Comparison of ENCODE assay signal across 11 mouse cellular contexts in the genomic region with DNA sequence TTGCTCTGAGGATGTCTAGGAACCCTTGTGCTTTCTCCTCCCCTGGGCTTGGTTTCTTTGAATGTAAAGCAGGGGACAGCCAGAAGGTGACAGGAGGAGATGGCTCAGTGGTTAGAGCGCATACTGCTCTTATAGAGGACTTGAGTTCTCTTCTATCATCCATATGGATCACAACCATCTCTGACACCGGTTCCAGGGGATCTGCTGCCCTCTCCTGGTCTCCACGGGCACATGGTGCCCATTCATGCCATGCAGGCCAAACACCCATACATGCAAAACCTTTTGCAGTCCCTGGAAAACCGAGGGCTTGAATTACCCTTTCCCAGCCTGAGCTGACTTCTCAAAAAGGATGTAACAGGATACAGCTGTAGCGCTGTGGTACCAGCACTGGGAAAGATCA. TPM values are rescaled to one million over a fixed set of nuclear protein-coding genes. Genes with fewer than 3 reads are reported as not detected.
DNase-seq lines count a peak whose midpoint lies in the region; ATAC-seq and TF ChIP-seq lines count a peak whose summit lies in the region.
"Had no signal": no experiment of that assay in that cellular context is flagged by ENCODE, and none has a peak within 500 bp of the region (broad histone marks: within the 10 kb centered on the region; RNA-seq: fewer than 3 reads in every experiment).

No protein-coding gene starts in this region.

- DNase-seq in heart, postnatal 0 days (ENCODE audit: low spot score), result no peak
- DNase-seq in heart, adult 9 months (ENCODE audit: low spot score in 2 of 2), result no peak
- no peak for DNase-seq in lung, postnatal 0 days (ENCODE audit: low spot score)
- no peak for DNase-seq in lung, postnatal 4 days
- DNase-seq in MN1 (ENCODE audit: low spot score), result peak; percentile 69
- no peak for DNase-seq in urinary bladder, postnatal 14 days (ENCODE audit: low spot score)
- DNase-seq in forebrain, embryonic 10.5 days (ENCODE audit: extremely low spot score, low spot score), result no peak

- H3K9me3 ChIP-seq in heart, postnatal 0 days (replicated peaks; ENCODE audit: control insufficient read depth, low read length), result no peaks in the 10 kb centered on the region
- H3K9me3 ChIP-seq in lung, postnatal 0 days (ENCODE audit: low read length), result no peaks in the 10 kb centered on the region
- H3K9me3 ChIP-seq in forebrain, embryonic 10.5 days, result no peaks in the 10 kb centered on the region
- H3K9me3 ChIP-seq: liver, embryonic 15.5 days; stomach, embryonic 15.5 days had no signal

- H3K4me2 ChIP-seq in heart, postnatal 0 days (ENCODE audit: low read depth, low read length), result no peak overlapping the region
- H3K4me2 ChIP-seq in lung, postnatal 0 days (replicated peaks; ENCODE audit: low read depth, low read length), result no peak overlapping the region
- H3K4me2 ChIP-seq: liver, embryonic 15.5 days; stomach, embryonic 15.5 days had no signal

- peaks cover 8% of the 10 kb centered on the region; the same call in 1 of the 2 replicates for H3K4me1 ChIP-seq in heart, postnatal 0 days (ENCODE audit: control insufficient read depth, insufficient read depth)
- H3K4me1 ChIP-seq in lung, postnatal 0 days (ENCODE audit: insufficient read depth, low read depth, low read length), result peaks cover 10% of the 10 kb centered on the region; the same call in 1 of the 2 replicates
- H3K4me1 ChIP-seq in forebrain, embryonic 10.5 days, result 0 out of 2 replicates have a peak, but pooled peaks cover 2% of the 10 kb centered on the region

- TF ChIP-seq EP300 in heart, postnatal 0 days (IDR thresholded peaks at IDR 0.05; ENCODE audit: low read depth), result no peak
- TF ChIP-seq EP300 in lung, postnatal 0 days (IDR thresholded peaks at IDR 0.05), result no peak

- H3K4me3 ChIP-seq in heart, postnatal 0 days (ENCODE audit: low read depth, low read length), result no peak overlapping the region
- no peak overlapping the region for H3K4me3 ChIP-seq in lung, postnatal 0 days (ENCODE audit: low read depth, low read length)
- H3K4me3 ChIP-seq in forebrain, embryonic 10.5 days, result no peak overlapping the region
- H3K4me3 ChIP-seq: liver, embryonic 15.5 days; myocyte; stomach, embryonic 15.5 days had no signal

- no peak overlapping the region for H3K27ac ChIP-seq in heart, postnatal 0 days (ENCODE audit: low read depth)
- H3K27ac ChIP-seq in lung, postnatal 0 days (ENCODE audit: low read length), result no peak overlapping the region
- no peak overlapping the region for H3K27ac ChIP-seq in forebrain, embryonic 10.5 days
- H3K27ac ChIP-seq: liver, embryonic 15.5 days; stomach, embryonic 15.5 days had no signal

- peaks cover 84% of the 10 kb centered on the region for H3K36me3 ChIP-seq in heart, postnatal 0 days (replicated peaks; ENCODE audit: control insufficient read depth, insufficient read depth, low read length)
- H3K36me3 ChIP-seq in lung, postnatal 0 days (ENCODE audit: insufficient read depth, low read length), result peaks cover 6% of the 10 kb centered on the region; the same call in 1 of the 2 replicates
- H3K36me3 ChIP-seq in forebrain, embryonic 10.5 days (replicated peaks), result no peaks in the 10 kb centered on the region
- H3K36me3 ChIP-seq: liver, embryonic 15.5 days; stomach, embryonic 15.5 days had no signal

- ATAC-seq in heart, postnatal 0 days (ENCODE audit: insufficient read depth, low read depth), result no peak
- no peak for ATAC-seq in lung, postnatal 0 days
- ATAC-seq in megakaryocyte progenitor cell, adult 5-6 weeks (replicated peaks; ENCODE audit: poor library complexity), result peak; percentile 48; the same call in 1 of the 2 replicates

- no peaks in the 10 kb centered on the region for H3K27me3 ChIP-seq in heart, postnatal 0 days (ENCODE audit: control insufficient read depth, insufficient read depth, low read length)
- H3K27me3 ChIP-seq in lung, postnatal 0 days (replicated peaks; ENCODE audit: insufficient read depth, low read length), result no peaks in the 10 kb centered on the region
- H3K27me3 ChIP-seq in forebrain, embryonic 10.5 days (ENCODE audit: poor library complexity, severe bottlenecking), result no peaks in the 10 kb centered on the region
- H3K27me3 ChIP-seq: liver, embryonic 15.5 days; stomach, embryonic 15.5 days had no signal

- 60% methylated on average over 5 of the region's 5 CpGs for WGBS in heart, postnatal 0 days
- 61% methylated on average over 5 of the region's 5 CpGs for WGBS in lung, postnatal 0 days
- 69% methylated on average over 5 of the region's 5 CpGs for WGBS in forebrain, embryonic 10.5 days

- no peak overlapping the region for H3K9ac ChIP-seq in heart, postnatal 0 days (replicated peaks; ENCODE audit: low read depth, low read length)
- H3K9ac ChIP-seq in lung, postnatal 0 days (replicated peaks; ENCODE audit: low read depth), result no peak overlapping the region
- H3K9ac ChIP-seq: liver, embryonic 15.5 days; stomach, embryonic 15.5 days had no signal

- TF ChIP-seq CTCF in heart, postnatal 0 days (IDR thresholded peaks at IDR 0.05; ENCODE audit: low read depth), result peak; percentile 38
- peak; percentile 60 for TF ChIP-seq CTCF in lung, postnatal 0 days (IDR thresholded peaks at IDR 0.05)

RNA-seq across cellular contexts. Expression of a gene that starts 27.3 kb away (rescaled TPM):
- 275 and 304 TPM in 2 replicates for total RNA-seq in heart, postnatal 0 days (2014; rRNA removed; ENCODE audit: low replicate concordance)
- polyA plus RNA-seq in heart, postnatal 0 days (2015; fragmentation: Nextera tagmentation; extraction: Ambion mirVana), result 175 and 179 TPM in 2 replicates
- 177 and 201 TPM in 2 replicates for polyA plus RNA-seq in lung, postnatal 0 days (2015; fragmentation: Nextera tagmentation; extraction: Ambion mirVana)
- not detected in 2 replicates for total RNA-seq in megakaryocyte progenitor cell, adult 5-6 weeks (2015)
- 0.12 and 0.84 TPM in 2 replicates for total RNA-seq in megakaryocyte progenitor cell, adult 5-6 weeks (2017)
- 6.1 and 7.6 TPM in 2 replicates for polyA plus RNA-seq in forebrain, embryonic 10.5 days (2016; fragmentation: Nextera tagmentation; extraction: Ambion mirVana)

RNA-seq across cellular contexts. Expression of a gene that starts 32.0 kb away (rescaled TPM):
- 3.1 and 8.9 TPM in 2 replicates for total RNA-seq in heart, postnatal 0 days (2014; rRNA removed; ENCODE audit: low replicate concordance)
- 3.3 and 3.6 TPM in 2 replicates for polyA plus RNA-seq in heart, postnatal 0 days (2015; fragmentation: Nextera tagmentation; extraction: Ambion mirVana)
- 0.57 and 1.2 TPM in 2 replicates for polyA plus RNA-seq in lung, postnatal 0 days (2015; fragmentation: Nextera tagmentation; extraction: Ambion mirVana)
- not detected in 2 replicates for total RNA-seq in megakaryocyte progenitor cell, adult 5-6 weeks (2015)
- total RNA-seq in megakaryocyte progenitor cell, adult 5-6 weeks (2017), result not detected in 2 replicates
- 0.19 and 0.22 TPM in 2 replicates for polyA plus RNA-seq in forebrain, embryonic 10.5 days (2016; fragmentation: Nextera tagmentation; extraction: Ambion mirVana)
- polyA plus RNA-seq: liver, embryonic 15.5 days; myocyte had no signal

Comparison
In these comparisons a context has a peak if more than half of its experiments do, and no peak if none do; other contexts are left out.
1. RNA of a gene that starts 27.3 kb away (polyA plus RNA-seq): 175 to 179 TPM in heart, postnatal 0 days and 177 to 201 TPM in lung, postnatal 0 days; 6.1 to 7.6 TPM in forebrain, embryonic 10.5 days; every median in the first group is over 10 times any median in the second.